Mouse (Mus musculus) liver, adult 2 months (tissue): ENCODE measurements around the gene 1700037C18Rik. TPM values are rescaled to one million over a fixed set of nuclear protein-coding genes. Genes with fewer than 3 reads are reported as not detected.
A peak's percentile ranks its signal among the peaks of the same experiment; 100 is the strongest.

Source experiments
- DNase-seq: peaks from one replicate; pipeline ENCODE4 v3.0.0-alpha.2; 2011; ENCODE audit warnings: low read depth, low spot score; ENCODE audit errors: extremely low read depth
- H3K27ac ChIP-seq: fragments of 200-500 bp; replicated peaks from 2 replicates; pipeline ENCODE4 v1.5.1; 2012; ENCODE audit warnings: low read depth, mild to moderate bottlenecking, control low read depth, inconsistent platforms, low read length; ENCODE audit not compliant: insufficient read depth
- H3K27me3 ChIP-seq: fragments of 200-500 bp; 2 replicates; pipeline ENCODE4 v1.6.1; 2012; ENCODE audit warnings: mild to moderate bottlenecking, moderate library complexity, low read length, inconsistent platforms; ENCODE audit not compliant: control insufficient read depth, insufficient read depth
- H3K36me3 ChIP-seq: fragments of 200-500 bp; 2 replicates; pipeline ENCODE4 v1.6.1; 2012; ENCODE audit warnings: low read length, inconsistent platforms; ENCODE audit not compliant: control insufficient read depth, insufficient read depth
- H3K4me1 ChIP-seq: fragments of 200-500 bp; 2 replicates; pipeline ENCODE4 v1.6.1; 2011; ENCODE audit warnings: low read length; ENCODE audit not compliant: control insufficient read depth, insufficient read depth
- H3K4me3 ChIP-seq: fragments of 200-500 bp; 2 replicates; pipeline ENCODE4 v1.5.1; 2011; ENCODE audit warnings: low read depth, mild to moderate bottlenecking, control low read depth, low read length, moderate library complexity; ENCODE audit not compliant: insufficient read depth
- H3K79me2 ChIP-seq: fragments of 200-500 bp; 2 replicates; pipeline ENCODE4 v1.6.1; 2012; ENCODE audit warnings: inconsistent platforms, mild to moderate bottlenecking, low read length, moderate library complexity; ENCODE audit not compliant: control insufficient read depth, insufficient read depth
- H3K9ac ChIP-seq: fragments of 200-500 bp; 2 replicates; pipeline ENCODE4 v1.6.1; 2012; ENCODE audit warnings: low read depth, mild to moderate bottlenecking, control low read depth, inconsistent platforms, low read length
- CTCF ChIP-seq: fragments of 200-500 bp; IDR thresholded peaks from 2 replicates; pipeline ENCODE4 v1.5.1; 2011; ENCODE audit warnings: low read depth, low read length, control low read depth
- POLR2A ChIP-seq: fragments of 200-500 bp; IDR thresholded peaks from 2 replicates; pipeline ENCODE4 v1.6.1; 2011; ENCODE audit warnings: low read length, control low read depth; ENCODE audit not compliant: insufficient read depth; ENCODE audit errors: extremely low read depth
- WGBS: fragments of 180-500 bp; shearing (Covaris S2); methylation state at CpG from one replicate; pipeline ENCODE4 v1.1.7; 2018; 5-methylcytosine and 5-hydroxymethylcytosine counted together
- polyA plus RNA-seq: library from polyadenylated mRNA; depleted of rRNA; stranded (reverse); fragments of >200 nt; gene quantifications from 2 replicates; pipeline ENCODE4 v1.2.3, GENCODE M21; 2012; rRNA removed
- total RNA-seq: library from RNA; depleted of rRNA; stranded (reverse); fragments of >200 nt; gene quantifications from 2 replicates; pipeline ENCODE4 v1.2.3, GENCODE M21; 2014; rRNA removed

Gene 1700037C18Rik
- total and polyA plus RNA-seq, 2 experiments, result 0.46 to 1.5 TPM

- H3K79me2 ChIP-seq, result no peaks in the 10 kb centered on the region
- no peaks in the 10 kb centered on the region for H3K36me3 ChIP-seq
- DNase-seq, result no peak
- TF ChIP-seq POLR2A, result no peak
- TF ChIP-seq CTCF, result no peak
- no peak overlapping the region for H3K27ac ChIP-seq
- no peak overlapping the region for H3K9ac ChIP-seq
- WGBS, result 72% methylated on average over 4 of the region's 4 CpGs
- H3K4me3 ChIP-seq, result peak overlapping the region; percentile 52; the same call in 1 of the 2 replicates
- H3K27me3 ChIP-seq, result no peaks in the 10 kb centered on the region
- peaks cover 11% of the 10 kb centered on the region for H3K4me1 ChIP-seq
Observed at GRCm38 (mm10) chr16:3847871-3848270, 60.6 kb downstream of the 1700037C18Rik start.

- H3K9ac ChIP-seq, result peak within 1 kb of the TSS; percentile 64
- peaks cover 11% of the 10 kb centered on the region for H3K4me1 ChIP-seq
- peak; percentile 76 for TF ChIP-seq POLR2A
- TF ChIP-seq CTCF, result 0 out of 2 replicates have a peak, but pooled peaks have one; percentile 11
- DNase-seq, result peak; percentile 95
- peak within 1 kb of the TSS; percentile 57 for H3K4me3 ChIP-seq
- 2% methylated on average over 38 of the region's 38 CpGs for WGBS
- H3K79me2 ChIP-seq, result no peaks in the 10 kb centered on the region
- peak within 1 kb of the TSS; percentile 25 for H3K27ac ChIP-seq
- no peaks in the 10 kb centered on the region for H3K27me3 ChIP-seq
- H3K36me3 ChIP-seq, result no peaks in the 10 kb centered on the region
Observed at GRCm38 (mm10) chr16:3846711-3847518, 61.6 kb downstream of the 1700037C18Rik start, which contains the start of gene Zfp174. Gene Zfp174 (plus strand): TSS chr16:3847268.

Other genes with a start within 250 kb of the 1700037C18Rik start
- 0.20 and 0.46 TPM in 2 replicates for gene Mefv, start 190.6 kb downstream of the 1700037C18Rik start, total RNA-seq
- 0.02 and 0.09 TPM in 2 replicates for gene Mefv, start 190.6 kb downstream of the 1700037C18Rik start, polyA plus RNA-seq
- gene Zfp263, start 164.6 kb downstream of the 1700037C18Rik start, total RNA-seq, result 9.0 and 9.3 TPM in 2 replicates
- gene Zfp263, start 164.6 kb downstream of the 1700037C18Rik start, polyA plus RNA-seq, result 3.1 and 4.1 TPM in 2 replicates
- not detected in 2 replicates for gene Olfr15, start 77.8 kb downstream of the 1700037C18Rik start, total RNA-seq
- gene Olfr15, start 77.8 kb downstream of the 1700037C18Rik start, polyA plus RNA-seq, result not detected in 2 replicates
- 1.3 and 1.5 TPM in 2 replicates for gene Zfp174, start 61.4 kb downstream of the 1700037C18Rik start, total RNA-seq
- 0.71 and 0.73 TPM in 2 replicates for gene Zfp174, start 61.4 kb downstream of the 1700037C18Rik start, polyA plus RNA-seq
- gene Naa60, start 36.3 kb downstream of the 1700037C18Rik start, total RNA-seq, result 32.0 and 43.4 TPM in 2 replicates
- gene Naa60, start 36.3 kb downstream of the 1700037C18Rik start, polyA plus RNA-seq, result 83.0 and 88.5 TPM in 2 replicates
- gene Zfp597, start 24.1 kb downstream of the 1700037C18Rik start, total RNA-seq, result 8.5 and 10.1 TPM in 2 replicates
- 1.6 and 2.1 TPM in 2 replicates for gene Zfp597, start 24.1 kb downstream of the 1700037C18Rik start, polyA plus RNA-seq
- 0.40 and 0.46 TPM in 2 replicates for gene Gm20695, start 24.0 kb downstream of the 1700037C18Rik start, total RNA-seq
- gene Gm20695, start 24.0 kb downstream of the 1700037C18Rik start, polyA plus RNA-seq, result 0.13 and 0.19 TPM in 2 replicates
- 5.0 and 5.4 TPM in 2 replicates for gene Cluap1, start 112 bp upstream of the 1700037C18Rik start, total RNA-seq
- 2.5 and 2.7 TPM in 2 replicates for gene Cluap1, start 112 bp upstream of the 1700037C18Rik start, polyA plus RNA-seq
- 0.18 and 0.20 TPM in 2 replicates for gene Nlrc3, start 67.9 kb upstream of the 1700037C18Rik start, total RNA-seq
- gene Nlrc3, start 67.9 kb upstream of the 1700037C18Rik start, polyA plus RNA-seq, result 0.29 and 0.67 TPM in 2 replicates
- 2.6 and 3.4 TPM in 2 replicates for gene Slx4, start 95.1 kb upstream of the 1700037C18Rik start, total RNA-seq
- gene Slx4, start 95.1 kb upstream of the 1700037C18Rik start, polyA plus RNA-seq, result 2.7 and 6.6 TPM in 2 replicates
- gene Dnase1, start 128.3 kb upstream of the 1700037C18Rik start, total RNA-seq, result 0.13 TPM in 1 of 2 replicates, not detected in the other
- gene Dnase1, start 128.3 kb upstream of the 1700037C18Rik start, polyA plus RNA-seq, result 0.16 and 0.24 TPM in 2 replicates
- gene Trap1, start 169.1 kb upstream of the 1700037C18Rik start, total RNA-seq, result 151 and 167 TPM in 2 replicates
- 161 and 179 TPM in 2 replicates for gene Trap1, start 169.1 kb upstream of the 1700037C18Rik start, polyA plus RNA-seq